Mouse (Mus musculus): ENCODE data around the gene Atp6v1a.

Gene Atp6v1a

DNA sequence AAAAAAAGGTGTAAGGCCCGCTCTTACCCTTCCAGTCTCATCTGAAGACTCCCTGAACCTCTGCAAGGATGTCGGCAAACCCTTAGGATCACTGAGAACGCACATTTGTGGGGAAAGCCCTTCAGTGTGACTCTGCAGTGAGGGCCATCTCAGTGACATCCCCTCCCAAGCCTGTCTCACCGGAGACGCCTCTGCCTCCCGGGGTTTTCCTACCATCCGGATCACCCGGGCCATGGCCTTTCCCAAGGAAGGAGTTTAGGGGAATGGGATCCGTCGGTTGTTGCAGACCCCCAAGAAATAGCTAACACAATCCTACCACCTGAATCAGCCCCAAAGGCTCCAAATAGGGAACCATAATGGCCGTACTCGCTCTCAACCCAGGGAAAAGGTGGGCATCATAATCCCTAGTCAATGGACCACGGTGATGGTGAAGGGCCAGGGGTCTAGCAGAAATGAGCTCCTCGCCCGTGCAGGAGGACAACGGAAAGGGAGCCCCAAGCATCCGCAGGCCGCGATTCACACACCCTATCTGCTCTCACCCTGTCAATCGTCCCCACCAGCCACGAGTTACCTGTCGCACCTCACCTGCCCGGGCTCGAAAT is 1.0 kb downstream of the Atp6v1a start:
- no peak for DNase-seq

DNA sequence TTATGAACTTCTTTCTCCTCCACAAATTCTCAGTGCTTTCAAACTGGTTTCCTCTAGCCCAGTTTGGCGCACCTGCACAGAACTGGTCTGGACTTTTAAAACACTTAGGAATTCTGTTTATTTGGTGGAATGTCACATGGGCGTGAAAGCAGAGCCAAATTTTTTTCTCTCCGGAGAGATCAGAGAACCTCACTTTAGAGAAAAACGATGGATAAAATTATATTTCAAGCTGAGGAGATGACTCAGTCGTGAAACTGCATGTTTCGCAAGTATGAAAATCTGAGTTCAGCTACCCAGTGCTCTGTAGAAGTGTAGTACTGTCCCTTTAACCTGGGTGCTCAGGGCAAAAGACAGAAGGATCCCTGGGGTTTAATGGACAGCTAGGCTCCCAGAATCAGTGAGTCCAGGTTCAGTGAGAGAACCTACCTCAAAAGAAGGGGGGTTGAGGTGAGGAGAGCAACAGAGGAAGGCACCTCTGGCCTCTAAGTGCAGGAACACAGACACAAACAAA is 2.9 kb downstream of the Atp6v1a start:
- DNase-seq, result peak; percentile 71

GRCm38 (mm10) chr16:44133187-44133586 is 6.3 kb downstream of the Atp6v1a start:
- no peak for DNase-seq

DNA sequence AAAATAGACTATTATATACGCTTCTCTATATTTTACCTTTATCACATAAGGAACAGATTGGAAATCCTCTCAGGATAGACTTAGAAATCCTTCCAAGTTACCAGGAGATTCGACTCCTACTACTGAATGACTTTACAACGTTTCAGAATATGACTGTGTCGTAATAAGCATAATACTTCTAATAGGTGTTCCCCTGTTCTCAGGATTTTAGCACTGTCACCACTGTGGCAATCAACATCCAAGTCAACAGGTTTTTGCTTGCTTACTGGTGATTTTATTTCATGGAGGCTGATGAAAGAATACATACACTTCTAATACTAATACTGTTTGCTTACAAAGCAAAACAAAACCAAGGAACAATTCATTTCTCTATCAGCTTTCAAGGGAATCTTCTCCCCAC is 7.2 kb downstream of the Atp6v1a start:
- no peak for DNase-seq

GRCm38 (mm10) chr16:44126437-44126836 is 13.1 kb downstream of the Atp6v1a start:
- no peak for DNase-seq

DNA sequence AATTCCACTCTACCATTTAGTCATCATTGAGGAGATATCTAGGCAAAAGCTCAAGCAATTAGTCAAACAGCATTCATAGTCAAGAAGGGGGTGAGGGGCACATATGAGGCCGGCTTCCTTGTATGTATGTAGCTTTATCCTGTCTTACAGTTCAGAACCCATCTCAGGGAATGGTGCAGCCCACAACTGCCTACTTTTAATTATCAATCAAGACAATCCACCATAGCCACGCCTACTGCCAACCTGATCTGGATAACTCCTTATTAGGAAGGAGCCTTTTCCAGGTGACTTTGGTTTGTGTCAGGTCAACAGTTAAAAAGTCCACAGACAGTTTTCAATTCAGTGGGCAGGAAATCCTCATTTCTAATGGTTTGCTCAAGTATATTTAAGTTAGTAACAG is 14.1 kb downstream of the Atp6v1a start:
- DNase-seq, result peak; percentile 27

DNA sequence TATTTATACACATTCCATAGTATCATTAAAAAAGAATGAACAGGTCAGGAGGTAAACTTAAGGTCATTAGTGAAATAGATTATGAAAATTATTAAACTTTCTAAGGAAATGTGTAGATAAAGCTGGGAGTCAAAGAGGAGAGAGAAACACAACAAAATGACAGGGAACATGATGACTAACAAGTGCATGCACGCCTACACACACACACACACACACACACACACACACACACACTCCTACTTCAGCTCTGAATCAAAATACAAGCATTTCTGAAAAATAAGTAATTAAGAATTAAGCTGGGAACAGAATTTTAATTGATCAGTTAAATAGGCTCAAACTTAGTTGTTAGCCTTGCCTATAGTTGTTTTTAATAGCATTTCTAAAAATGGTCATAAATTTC is 14.8 kb downstream of the Atp6v1a start:
- no peak for DNase-seq

GRCm38 (mm10) chr16:44123786-44124185 is 15.7 kb downstream of the Atp6v1a start:
- no peak for DNase-seq

DNA sequence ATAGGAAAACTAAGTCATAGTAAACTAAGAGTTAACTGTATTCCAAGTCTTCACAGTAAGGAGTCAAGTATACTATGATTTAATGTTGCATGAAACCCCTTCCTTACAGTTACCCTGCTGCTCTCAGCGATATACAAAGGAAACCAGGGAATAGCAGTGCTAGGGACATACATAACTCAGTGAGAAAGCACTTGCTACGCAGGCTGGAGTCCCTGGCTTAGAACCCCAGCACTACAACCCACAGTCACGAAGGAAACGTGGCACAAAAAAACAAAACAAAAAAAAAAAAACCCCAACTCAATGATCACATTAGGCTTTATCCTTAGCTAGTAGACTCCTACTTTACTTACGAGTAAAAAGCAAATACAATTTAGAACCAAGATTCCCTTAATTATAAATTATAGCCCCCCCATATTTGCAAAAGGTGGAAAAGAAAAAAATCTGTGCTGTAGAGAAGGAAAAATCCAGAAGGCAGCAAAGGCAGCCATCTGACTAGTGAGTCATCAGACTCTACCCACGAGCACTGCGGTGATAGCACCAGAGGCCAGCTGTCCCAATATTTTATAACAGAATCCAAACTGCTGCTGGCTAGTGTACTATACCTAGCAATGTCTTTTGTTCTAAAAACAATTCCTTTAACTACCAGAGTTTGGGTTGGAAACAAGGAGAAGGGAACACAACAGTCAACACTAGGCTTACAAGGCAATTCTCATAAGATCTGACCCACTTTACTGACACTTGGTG is 16.4 kb downstream of the Atp6v1a start:
- DNase-seq, result no peak

DNA sequence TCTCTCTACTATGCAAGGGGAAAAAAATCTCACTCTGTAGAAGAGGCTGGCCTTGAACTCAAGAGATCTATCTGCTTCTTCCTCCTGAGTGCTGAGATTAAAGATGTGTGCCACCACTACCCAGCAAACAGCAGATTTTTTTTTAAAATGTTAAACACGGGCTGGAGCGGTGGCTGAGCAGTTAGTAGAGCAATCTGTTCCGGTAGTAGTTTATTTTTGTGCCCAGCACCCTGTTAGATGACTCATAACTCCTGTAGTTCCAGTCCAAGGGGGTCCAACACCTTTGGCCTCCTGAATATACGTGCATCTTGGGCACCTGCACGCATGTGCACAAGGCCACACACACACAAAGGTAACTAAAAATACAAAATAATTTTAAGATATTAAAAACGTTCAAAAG is 16.9 kb downstream of the Atp6v1a start:
- no peak for DNase-seq

GRCm38 (mm10) chr16:44122122-44122521 is 17.4 kb downstream of the Atp6v1a start:
- no peak for DNase-seq

- no peak for DNase-seq
Observed at GRCm38 (mm10) chr16:44119753-44120501, 19.6 kb downstream of the Atp6v1a start.

DNA sequence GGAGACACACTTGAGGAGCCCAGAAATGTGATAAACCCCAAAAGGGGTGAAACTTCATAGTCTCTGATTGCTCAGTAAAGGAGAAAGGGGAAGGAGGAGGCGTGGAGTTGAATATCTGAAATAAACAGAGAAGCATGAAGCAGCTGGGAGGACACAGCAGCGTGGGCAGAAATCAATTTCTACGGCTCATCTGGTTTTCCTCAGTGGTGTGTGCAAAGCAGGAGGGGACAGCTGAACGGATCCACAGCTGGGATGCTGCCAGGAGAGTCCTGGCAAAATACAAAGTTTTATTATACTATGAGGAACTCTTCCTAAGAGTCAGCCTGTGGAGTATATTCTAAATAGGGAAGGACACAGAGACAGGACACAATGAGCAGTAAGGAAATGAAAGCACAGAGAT is 30.5 kb downstream of the Atp6v1a start:
- DNase-seq, result no peak

GRCm38 (mm10) chr16:44105211-44105610 is 34.3 kb downstream of the Atp6v1a start:
- DNase-seq, result no peak

DNA sequence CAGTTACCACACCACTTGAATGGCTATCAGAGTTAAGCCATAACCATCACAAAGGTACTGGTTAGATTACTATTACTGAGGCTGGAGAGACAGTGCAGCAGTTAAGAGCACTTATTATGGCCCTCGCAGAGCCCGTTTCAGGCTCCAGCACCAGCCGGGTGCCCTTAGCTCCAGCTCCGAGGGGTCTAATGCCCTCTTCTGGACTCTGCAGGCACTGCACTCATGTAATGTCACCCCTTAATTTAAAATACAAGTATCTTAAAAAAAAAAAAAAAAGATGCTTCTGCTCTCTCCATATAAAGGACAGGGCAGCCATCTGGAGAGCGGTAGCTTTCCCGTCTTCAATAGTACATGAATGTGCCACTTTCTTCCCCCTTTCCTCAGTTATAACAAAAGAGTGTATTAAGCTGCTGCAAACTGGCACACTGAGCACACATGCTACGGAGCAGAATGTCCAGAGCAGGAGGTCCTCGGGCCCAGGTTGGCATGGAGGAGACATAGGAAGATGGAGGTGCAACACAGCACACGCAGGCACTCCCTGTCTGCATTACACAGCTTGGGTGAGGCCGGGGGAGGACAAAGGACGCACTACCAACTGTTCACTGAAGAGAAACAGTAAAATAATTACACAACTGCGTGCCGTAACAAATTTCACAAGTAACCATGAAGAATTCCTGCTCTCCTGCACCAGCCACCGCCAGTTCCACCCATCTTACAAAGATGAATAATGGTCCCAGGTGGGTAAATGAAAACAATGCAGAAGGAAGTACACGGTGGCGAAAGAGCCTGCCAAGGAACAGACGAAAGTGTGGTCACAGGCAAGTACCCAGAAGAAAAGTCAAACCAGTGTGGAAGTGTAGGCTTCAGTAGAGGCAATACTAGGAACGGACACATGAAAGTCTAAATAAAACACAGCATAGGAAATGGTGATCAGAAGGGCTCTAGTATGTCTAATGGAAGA is 35.4 kb downstream of the Atp6v1a start:
- no peak for DNase-seq

GRCm38 (mm10) chr16:44102925-44103324 is 36.6 kb downstream of the Atp6v1a start:
- no peak for DNase-seq

DNA sequence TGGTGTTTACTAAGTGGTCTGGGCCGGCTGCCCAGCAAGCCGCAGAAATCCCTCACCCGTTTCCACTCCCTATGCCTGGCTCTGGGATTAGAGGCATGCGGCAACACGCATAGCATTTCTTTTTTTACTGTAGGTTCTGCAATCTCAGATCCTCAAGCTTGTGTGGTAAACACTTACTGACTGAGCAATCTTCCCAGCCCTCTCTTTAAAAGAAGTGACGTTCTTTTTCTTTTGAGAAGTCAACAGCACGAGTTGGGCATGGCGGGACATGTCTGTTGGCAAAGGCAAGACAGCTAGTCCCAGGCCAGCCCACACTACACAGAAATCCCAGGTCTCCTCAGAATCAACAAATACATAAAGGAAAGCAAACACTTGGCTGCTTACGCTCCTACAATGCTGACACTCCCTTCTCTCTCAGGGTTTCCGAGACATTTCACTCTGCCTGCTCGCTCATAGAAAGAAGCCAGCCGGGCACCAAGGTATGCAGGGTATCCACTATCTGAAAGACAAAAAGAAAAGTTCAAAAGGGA is 38.3 kb downstream of the Atp6v1a start:
- DNase-seq, result no peak

DNA sequence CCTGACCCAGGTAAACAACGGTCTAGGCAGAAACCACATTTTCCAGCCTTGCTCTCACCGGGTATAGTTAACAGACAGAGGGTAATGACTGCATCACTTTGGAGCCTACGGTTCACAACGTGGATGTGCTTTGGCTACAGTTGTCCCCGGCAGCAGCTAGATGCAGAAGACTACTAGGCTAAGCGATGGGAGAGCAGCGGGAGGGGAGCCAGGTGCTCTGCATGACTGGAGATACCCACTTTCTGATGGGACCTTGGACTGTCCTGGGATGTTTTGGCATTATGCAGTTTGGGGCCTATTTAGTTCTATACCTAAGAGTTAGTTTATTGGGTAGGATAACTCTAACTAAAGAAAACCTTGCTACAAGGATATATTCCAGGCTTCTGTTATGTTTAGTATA is 40.1 kb downstream of the Atp6v1a start:
- DNase-seq, result peak; percentile 40

DNA sequence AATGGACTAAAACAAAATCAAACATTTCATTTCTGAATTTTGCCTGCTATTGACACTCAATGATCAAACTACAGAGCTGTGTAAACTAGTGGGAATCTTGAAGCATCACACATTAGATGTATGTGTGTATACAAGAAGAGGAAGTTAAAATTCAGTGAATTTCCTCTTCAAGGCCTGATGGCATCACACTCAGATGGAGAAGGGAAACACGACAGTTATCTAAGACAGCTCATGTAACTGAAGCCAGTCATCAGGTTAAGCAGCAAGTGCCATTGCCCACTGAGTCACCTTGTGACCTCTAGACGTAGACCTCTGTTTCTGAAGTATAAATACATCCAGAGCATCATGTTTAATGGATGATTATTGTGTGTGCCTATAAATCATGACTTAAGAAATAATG is 51.9 kb downstream of the Atp6v1a start:
- no peak for DNase-seq

DNA sequence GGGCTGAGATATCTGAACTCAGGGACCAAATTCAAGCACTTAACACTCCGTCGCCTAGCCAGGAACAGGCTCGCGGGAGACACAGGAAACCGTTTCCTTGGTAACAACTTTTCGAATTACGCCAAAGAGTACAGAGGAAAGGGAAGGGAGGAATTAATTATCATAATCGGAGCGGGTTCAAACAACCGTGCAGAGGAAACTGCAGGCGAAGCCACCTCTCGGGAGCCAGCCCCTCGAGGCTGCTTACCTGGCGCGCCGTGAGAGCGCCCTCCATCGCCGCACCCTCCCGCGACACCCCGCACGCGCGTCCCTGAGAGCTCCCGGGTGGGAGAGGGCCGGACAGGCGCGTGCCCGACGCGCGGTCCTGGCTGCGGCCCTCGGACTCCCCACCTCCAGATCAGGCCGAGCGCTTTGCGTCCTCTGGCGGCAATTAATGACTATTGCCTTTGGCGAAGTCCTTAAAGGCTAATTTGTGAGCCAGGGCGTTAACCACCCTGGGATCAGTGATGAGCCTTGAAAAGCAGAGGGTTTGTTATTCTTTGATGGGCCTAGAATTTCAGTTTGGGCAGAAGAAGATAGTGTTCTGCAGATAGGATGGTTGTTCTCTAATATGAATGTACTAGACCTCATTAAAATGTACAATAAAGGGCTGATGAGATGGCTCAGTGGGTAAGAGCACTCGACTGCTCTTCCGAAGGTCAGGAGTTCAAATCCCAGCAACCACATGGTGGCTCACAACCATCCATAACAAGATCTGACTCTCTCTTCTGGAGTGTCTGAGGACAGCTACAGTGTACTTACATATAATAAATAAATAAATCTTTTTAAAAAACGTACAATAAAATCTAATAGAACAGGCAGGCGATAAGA is 76.2 kb downstream of the Atp6v1a start, which contains the start of gene Gramd1c:
TSS of gene Gramd1c (minus strand) at position 321 of the 870 bp plus-strand sequence.
- peak; percentile 35 for DNase-seq

- DNase-seq, result no peak
Observed at GRCm38 (mm10) chr16:44061341-44061740, 78.2 kb downstream of the Atp6v1a start.
